Mouse (Mus musculus) lung, postnatal 0 days (tissue): ENCODE measurements at regions not wholly inside any gene's neighbourhood (a gene's known extent, or its start where the extent isn't known, plus 50 kb on each side); places are given as distances from the start of the nearest gene placed in this dataset.

Source experiments
- CTCF ChIP-seq: IDR thresholded peaks from 2 replicates; pipeline ENCODE4 v1.5.1; 2016; ENCODE audit warnings: antibody characterized with exemption, mild to moderate bottlenecking
- EP300 ChIP-seq: IDR thresholded peaks from 2 replicates; pipeline ENCODE4 v1.6.1; 2016; ENCODE audit warnings: antibody characterized with exemption, mild to moderate bottlenecking, control low read depth

DNA sequence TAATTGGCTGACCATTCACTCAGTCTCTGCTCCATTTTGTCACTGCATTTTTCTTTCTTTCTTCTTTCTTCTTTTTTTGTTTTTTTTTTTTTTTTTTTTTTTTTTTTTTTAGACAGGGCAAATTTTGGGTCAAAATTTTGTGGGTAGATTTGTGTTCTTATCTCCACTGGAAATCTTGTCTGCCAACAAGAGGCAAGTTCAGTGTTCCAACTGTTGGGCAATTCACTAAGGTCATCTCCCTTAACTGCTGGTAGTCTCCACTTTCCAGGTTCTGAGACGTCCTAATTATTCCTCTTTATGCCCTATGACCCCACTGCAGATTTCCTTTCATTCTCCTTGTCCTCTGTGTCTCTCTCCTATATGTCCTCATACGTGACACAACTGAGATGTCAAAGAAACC lies 100.1 kb upstream of the Mrpl21 start:
- TF ChIP-seq CTCF (no peak), EP300 (no peak)
